Mouse (Mus musculus): ENCODE data around the gene Fitm2.

The Fitm2 gene

DNA sequence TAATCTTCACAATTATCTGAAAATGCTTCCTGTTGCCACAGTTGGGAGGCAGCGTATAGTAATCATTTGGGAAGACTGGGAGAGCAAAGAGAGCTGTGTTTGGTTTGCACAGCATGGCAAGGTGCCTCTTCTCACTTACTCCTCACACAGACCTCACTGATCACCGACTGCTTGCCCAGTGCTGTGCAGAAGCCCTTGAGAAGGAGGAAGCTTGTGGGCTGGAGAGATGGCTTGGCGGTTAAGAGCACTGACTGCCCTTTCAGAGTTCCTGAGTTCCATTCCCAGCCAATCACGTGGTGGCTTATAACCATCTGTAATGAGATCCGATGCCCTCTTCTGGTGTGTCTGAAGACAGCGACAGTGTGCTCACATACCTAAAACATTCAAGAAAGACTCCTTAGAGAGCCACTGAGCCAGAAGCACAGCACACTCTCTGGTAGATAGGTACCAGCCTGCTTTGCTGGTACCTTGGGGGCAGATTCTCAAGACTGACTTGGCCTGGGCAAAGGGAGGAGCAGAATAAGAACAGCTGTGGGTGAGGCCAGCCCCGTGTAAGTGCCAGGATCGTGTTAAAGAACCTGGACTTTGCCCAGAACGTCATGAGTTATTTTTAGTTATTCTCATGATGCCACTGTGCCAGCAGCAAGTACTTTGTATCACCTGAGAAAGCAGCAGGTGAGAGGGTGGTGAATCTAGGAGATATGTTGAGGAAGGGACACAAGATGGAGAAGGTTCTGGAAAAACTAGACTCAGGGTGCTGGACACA, 49.4 kb downstream of the Fitm2 start:
- in situ Hi-C loops (cut with MboI), result loop anchor here (5.0 kb wide), 1 partner anchor 49 kb away; the partner anchor contains the start of gene Fitm2

DNA sequence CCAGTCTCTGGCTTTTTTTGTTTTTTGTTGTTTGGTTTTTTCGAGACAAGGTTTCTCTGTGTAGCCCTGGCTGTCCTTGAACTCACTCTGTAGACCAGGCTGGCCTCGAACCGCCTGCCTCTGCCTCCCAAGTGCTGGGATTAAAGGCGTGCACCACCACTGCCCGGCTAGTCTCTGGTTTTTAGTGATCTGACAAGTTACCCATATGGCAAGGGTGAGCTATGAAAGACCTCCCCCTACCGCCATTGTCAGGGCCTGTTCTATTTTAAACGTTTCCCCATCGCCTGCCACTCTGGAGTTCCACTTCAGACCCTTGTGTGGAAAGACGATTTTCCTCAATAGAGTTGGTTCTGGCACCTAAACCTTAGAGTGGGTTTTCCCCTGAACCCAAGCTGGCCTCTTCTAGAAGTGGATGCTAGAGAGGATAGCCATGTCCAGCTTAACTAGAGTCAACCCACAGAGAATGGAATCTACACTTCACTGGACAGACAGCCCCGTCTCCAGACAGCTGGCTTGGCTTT, 52.0 kb downstream of the Fitm2 start:
- in situ Hi-C loops (cut with MboI), result loop anchor here (5.0 kb wide), 1 partner anchor 52 kb away; the partner anchor contains the start of gene Fitm2

DNA sequence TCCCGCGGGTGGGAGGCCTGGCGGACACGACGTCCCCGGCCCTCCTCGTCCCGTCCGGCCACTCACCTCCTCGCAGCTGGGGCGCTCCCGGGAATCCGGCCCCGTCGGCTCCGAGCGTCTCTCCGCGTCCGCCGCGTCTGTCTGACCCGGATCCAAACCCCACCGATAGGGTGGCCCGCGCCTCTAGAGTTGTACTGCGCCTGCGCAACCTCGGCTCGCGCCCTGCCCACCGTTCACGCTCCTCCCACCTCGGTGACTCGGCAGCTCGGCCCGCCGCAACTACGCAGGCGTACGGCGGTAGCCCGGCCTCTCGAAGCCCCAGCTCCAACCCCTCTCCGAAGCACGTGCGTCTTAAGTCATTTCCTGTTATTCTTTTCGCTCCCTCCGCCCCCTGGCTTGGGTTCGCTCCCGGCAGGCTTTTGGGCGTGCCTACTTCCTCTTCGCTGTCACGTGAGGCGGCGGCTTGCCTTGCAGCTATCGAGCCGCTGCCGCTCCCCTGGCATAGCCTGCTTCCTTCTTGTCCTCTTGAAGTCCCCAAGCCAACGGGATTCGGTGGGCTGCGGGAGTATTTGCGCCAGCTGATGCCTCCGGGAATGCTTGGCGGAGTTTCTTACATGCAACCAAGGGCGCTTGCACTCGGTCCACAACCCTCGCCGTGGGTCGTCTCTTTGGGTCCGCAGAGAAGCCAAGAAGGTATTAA, 52.9 kb downstream of the Fitm2 start:
- in situ Hi-C loops (cut with MboI), result loop anchor here (5.0 kb wide), 1 partner anchor 53 kb away; the partner anchor contains the start of gene Fitm2

DNA sequence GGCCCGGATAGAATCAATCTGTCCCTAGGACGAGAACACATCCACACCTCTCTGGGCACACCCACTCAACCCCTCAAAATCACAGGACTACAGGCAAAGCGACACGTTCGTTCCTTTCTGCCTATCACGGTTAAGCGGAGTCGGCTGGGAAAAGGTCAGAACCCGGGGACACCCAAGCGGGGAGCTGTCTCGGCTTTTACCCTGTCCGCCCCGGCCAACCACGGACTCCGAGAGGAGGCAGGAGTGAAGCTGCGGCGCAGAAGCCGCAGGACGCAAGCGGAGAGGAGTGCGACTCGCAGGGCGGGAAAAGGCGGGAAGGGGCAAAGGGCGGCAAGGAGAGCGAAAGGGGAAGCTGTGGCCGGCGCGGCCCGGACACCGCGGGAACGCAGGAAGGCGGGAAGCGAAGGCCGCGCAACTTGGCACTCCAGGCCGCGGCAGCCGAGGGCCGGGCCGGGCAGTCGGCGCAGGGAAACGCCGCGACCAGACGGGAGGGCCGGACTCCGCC, 53.5 kb downstream of the Fitm2 start:
- in situ Hi-C loops (cut with MboI), result no loop called here

DNA sequence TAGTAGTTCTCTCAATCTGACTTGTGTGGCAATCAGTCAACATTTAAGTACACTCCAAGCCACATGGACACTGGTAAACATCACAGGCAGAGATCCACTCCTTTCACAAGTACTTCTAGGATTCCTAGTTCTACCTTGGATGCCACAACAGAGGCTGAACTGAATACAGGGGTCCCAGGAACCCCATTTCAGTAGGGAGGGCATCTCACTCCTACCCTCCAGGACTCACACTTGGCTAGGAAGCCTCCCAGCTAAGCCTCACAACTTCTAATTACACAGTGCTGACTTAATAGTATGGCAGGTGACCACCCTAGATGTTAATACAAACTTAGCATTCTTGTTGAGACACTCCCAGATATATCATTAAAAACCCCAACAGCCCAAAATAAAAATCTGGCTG, 54.6 kb downstream of the Fitm2 start:
- in situ Hi-C loops (cut with MboI), result no loop called here

DNA sequence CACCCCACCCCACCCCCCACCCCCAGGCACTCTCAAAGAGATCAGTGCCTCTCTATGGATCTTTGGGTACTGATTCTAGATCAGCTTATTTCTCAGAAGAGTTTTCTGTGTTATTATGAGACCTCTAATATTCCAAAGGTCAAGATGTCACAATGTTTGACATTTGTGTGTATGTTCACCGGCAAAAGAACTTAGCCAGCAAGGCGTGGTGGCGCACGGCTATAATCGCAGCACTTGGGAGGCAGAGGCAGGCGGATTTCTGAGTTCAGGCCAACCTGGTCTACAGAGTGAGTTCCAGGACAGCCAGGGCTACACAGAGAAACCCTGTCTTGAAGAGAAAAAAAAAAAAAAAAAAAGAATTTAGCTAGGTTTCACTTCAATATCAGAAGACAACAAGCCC, 55.4 kb downstream of the Fitm2 start:
- in situ Hi-C loops (cut with MboI), result no loop called here

All from mature B cell (primary cell).